Mouse (Mus musculus): ENCODE results near the gene Gucy2f. TPM values are rescaled to one million over a fixed set of nuclear protein-coding genes. Genes with fewer than 3 reads are reported as not detected.

The Gucy2f gene
- polyA plus RNA-seq, 1 experiment from 2014 or later = 0.05 TPM

DNA sequence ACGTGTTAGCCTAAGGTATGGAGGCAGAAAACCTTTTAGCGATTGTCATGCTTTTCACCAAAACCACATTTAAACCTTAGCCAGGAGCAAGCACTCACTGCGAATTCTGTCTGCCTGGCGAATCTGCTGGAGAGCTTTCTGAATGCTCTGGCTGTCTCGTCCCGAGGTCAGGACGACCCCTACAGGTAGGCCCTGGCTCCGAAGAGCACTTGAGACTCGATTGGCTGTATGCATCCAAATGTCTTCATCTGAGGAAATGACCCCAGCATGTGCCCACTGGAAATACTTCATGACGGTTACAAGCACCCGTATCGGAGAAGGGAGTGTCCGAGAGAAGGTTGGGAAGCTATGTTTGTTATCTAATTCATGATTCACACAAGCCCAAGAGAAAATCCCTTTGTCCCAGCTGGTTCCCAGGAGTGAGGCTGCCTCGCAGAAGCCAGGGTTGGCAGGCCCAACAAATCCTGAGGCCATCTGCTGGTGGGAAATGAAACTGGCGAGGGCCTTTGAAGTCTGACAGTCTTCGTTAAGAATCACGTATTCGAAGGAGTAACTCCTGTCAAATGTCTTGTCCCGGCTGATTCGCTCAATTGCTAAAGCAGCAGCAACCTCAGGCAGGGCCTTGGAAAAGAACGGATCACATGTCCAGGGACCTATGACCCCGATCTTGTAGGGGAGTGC lies 7.6 kb downstream of the Gucy2f start:
- Histone ChIP-seq H3K4me3 (no peak overlapping the region), H3K9ac (no peak overlapping the region), H3K27ac (replicated peaks) (no peak overlapping the region), H3K36me3 (no peaks in the 10 kb centered on the region), H3K4me2 (peak overlapping the region; percentile 28; the same call in 1 of the 2 replicates), H3K9me3 (no peaks in the 10 kb centered on the region), H3K4me1 (replicated peaks) (peaks cover 3% of the 10 kb centered on the region; the same call in 1 of the 2 replicates), H3K27me3 (0 out of 2 replicates have a peak, but pooled peaks cover 8% of the 10 kb centered on the region)
- WGBS = 35% methylated on average over 22 of the region's 22 CpGs
- ATAC-seq (ENCODE audit: low FRiP score, low read depth) = peak; percentile 79

DNA sequence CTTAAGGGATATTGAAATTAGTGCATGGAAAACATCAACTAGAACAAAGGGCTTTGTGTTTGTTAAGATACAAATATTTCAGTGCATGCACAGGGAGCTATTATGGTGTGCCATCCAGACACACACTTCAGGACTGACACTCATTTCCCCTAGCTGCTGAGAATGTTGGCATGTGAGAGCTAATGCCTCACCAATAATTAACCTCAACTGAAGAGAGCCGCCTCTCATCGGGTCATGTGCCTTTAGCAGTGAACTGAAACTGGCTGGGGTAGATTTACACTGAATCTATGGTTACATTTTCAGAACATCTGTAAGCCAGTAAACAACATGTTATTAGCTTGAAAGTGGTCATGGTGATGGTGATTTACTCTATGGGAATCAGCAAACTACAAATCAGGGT lies 14.7 kb downstream of the Gucy2f start:
- Histone ChIP-seq H3K9me3 (no peaks in the 10 kb centered on the region), H3K4me3 (no peak overlapping the region), H3K9ac (no peak overlapping the region), H3K4me2 (no peak overlapping the region), H3K36me3 (no peaks in the 10 kb centered on the region), H3K4me1 (replicated peaks) (no peaks in the 10 kb centered on the region), H3K27ac (replicated peaks) (no peak overlapping the region), H3K27me3 (no peaks in the 10 kb centered on the region)
- ATAC-seq (ENCODE audit: low FRiP score, low read depth) = no peak
- WGBS = 74% methylated on average over 2 of the region's 2 CpGs

DNA sequence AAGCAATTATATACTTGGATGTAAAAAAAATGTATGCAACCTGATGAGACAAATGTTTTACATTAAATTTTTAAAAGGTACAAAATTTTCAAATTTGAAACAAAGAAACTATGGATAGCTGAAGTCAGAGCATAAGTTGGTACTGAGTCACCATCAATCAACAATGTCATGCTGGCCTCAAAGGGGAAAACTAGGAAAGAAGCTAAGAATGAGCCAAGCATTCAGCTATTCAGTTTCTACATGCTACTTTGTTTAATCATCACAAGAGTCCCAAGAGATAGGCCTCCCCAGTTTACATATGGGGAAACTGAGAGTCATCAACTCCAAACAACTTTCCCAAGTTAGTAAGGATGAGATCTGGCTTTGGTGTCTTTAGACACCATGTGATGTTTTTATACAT lies 19.8 kb downstream of the Gucy2f start:
- H3K36me3 ChIP-seq = no peaks in the 10 kb centered on the region
- no peak for ATAC-seq (ENCODE audit: low FRiP score, low read depth)
- no peaks in the 10 kb centered on the region for H3K9me3 ChIP-seq
- H3K4me1 ChIP-seq (replicated peaks) = no peaks in the 10 kb centered on the region
- no peak overlapping the region for H3K27ac ChIP-seq (replicated peaks)
- no peak overlapping the region for H3K4me2 ChIP-seq
- H3K4me3 ChIP-seq = no peak overlapping the region
- no peak overlapping the region for H3K9ac ChIP-seq
- H3K27me3 ChIP-seq = peaks cover 2% of the 10 kb centered on the region; the same call in 1 of the 2 replicates

DNA sequence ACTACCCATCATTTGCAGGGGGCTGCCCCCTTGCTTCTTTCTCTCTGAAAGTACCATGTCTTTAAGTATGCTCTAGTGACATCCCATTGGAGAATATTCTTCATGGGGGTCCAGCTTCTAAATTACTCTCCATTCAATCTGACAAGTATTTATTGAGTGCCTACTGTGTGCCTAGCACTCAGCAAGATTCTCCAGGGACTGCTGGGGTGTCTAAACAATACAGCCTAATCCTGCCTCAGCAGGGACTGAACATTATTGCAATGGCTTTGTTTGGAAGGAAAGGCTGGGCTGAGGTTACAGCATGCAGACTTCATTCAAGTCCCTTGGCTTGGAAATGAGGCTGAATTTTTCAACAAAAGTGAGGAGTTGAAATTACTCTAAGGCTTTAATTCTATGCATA lies 81.0 kb downstream of the Gucy2f start:
- Histone ChIP-seq H3K4me1 (replicated peaks) (no peaks in the 10 kb centered on the region), H3K36me3 (no peaks in the 10 kb centered on the region), H3K27me3 (peaks cover 12% of the 10 kb centered on the region; the same call in 1 of the 2 replicates), H3K27ac (replicated peaks) (no peak overlapping the region), H3K9me3 (no peaks in the 10 kb centered on the region), H3K4me3 (no peak overlapping the region), H3K4me2 (no peak overlapping the region), H3K9ac (no peak overlapping the region)
- no peak for ATAC-seq (ENCODE audit: low FRiP score, low read depth)

DNA sequence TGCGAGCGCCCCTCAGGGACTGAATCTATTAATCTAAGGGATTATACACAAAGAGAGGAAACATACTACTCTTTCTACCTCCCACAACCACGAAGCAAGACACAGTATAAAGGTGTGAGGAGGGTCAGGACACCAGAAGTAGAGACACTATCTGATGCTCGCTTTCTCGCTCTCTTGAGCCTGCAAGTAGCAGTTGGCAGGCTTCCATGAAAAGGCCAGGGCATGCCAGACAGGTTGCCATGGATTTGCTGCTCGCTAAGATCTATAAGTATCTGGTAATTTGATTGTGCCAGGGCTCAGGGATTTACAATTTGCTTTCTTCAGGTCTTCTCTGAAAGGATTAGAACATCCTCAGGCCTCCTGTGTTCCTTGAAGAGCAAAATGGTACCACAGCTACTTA lies 85.5 kb downstream of the Gucy2f start:
- H3K27ac ChIP-seq (replicated peaks) = no peak overlapping the region
- H3K4me3 ChIP-seq = no peak overlapping the region
- no peak for ATAC-seq (ENCODE audit: low FRiP score, low read depth)
- H3K4me2 ChIP-seq = no peak overlapping the region
- H3K9ac ChIP-seq = no peak overlapping the region
- 62% methylated on average over 6 of the region's 6 CpGs for WGBS
- H3K4me1 ChIP-seq (replicated peaks) = no peaks in the 10 kb centered on the region
- H3K36me3 ChIP-seq = no peaks in the 10 kb centered on the region
- H3K9me3 ChIP-seq = no peaks in the 10 kb centered on the region
- 0 out of 2 replicates have a peak, but pooled peaks cover 6% of the 10 kb centered on the region for H3K27me3 ChIP-seq

DNA sequence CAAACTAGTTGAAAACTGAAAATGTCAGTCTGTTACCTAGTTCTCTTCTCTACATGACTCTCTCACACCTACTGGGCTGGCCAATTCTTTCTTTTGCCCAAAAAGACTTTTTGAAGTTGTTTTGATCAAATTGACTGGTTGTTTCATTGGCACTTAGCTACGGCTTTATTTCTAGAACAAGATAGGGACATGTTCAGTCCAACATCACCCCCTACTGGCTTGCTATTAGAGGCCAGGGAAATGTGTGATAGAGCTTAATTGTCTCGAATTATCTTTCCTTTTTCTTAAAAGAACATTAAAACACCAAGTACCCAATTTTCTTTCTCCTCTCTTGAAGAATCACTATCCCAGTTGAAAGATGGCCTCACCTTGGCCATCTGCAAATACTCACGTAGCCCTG lies 99.8 kb downstream of the Gucy2f start:
- H3K4me2 ChIP-seq = no peak overlapping the region
- peaks cover 10% of the 10 kb centered on the region; the same call in 1 of the 2 replicates for H3K27me3 ChIP-seq
- no peak overlapping the region for H3K27ac ChIP-seq (replicated peaks)
- no peaks in the 10 kb centered on the region for H3K9me3 ChIP-seq
- H3K36me3 ChIP-seq = no peaks in the 10 kb centered on the region
- 50% methylated on average over 3 of the region's 3 CpGs for WGBS
- no peak for ATAC-seq (ENCODE audit: low FRiP score, low read depth)
- H3K9ac ChIP-seq = no peak overlapping the region
- no peak overlapping the region for H3K4me3 ChIP-seq
- H3K4me1 ChIP-seq (replicated peaks) = no peaks in the 10 kb centered on the region

DNA sequence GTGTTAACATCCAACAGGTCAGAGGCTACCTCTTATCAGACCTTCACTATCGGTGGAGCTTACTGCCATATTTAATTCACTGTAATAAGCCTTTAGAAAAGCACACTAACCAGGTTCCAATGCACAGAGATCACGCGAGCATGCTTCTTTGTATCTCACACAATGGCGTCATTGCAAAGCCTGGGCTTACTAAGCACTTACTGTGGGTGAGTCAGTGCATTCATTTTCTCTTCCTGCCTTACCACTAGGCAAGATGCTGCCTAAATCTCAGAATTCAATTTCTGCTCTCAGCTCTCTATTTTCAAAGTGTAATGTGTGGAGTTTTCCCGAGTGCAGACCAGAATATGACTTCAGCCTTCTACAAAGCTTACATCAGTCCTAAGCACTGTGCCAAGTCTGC lies 101.2 kb downstream of the Gucy2f start:
- H3K36me3 ChIP-seq = no peaks in the 10 kb centered on the region
- H3K27ac ChIP-seq (replicated peaks) = no peak overlapping the region
- H3K4me2 ChIP-seq = no peak overlapping the region
- ATAC-seq (ENCODE audit: low FRiP score, low read depth) = no peak
- WGBS = 77% methylated on average over 5 of the region's 5 CpGs
- no peak overlapping the region for H3K9ac ChIP-seq
- no peak overlapping the region for H3K4me3 ChIP-seq
- H3K27me3 ChIP-seq = peaks cover 10% of the 10 kb centered on the region; the same call in 1 of the 2 replicates
- no peaks in the 10 kb centered on the region for H3K9me3 ChIP-seq
- H3K4me1 ChIP-seq (replicated peaks) = no peaks in the 10 kb centered on the region

DNA sequence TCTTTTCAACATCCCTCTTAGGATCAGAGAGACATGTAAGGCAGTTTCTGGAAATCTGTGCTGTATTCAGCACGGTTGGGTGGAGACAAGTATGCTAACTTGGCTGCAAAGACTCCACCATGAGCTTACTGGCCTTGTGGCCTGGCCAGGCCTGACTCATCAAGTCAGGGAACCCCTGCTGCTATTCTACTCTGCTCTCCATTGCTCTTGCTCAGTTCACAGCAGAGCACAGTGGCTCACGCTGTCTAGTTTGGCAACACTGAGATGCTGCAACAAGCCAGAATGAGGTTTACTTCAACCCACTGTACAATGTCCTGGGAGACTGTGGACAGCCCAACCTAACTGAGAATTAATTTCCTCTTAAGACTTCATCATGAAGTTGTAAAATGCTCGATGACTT lies 134.1 kb downstream of the Gucy2f start:
- WGBS = 67% methylated on average over 3 of the region's 3 CpGs
- Histone ChIP-seq H3K4me2 (no peak overlapping the region), H3K9ac (no peak overlapping the region), H3K36me3 (no peaks in the 10 kb centered on the region), H3K4me1 (replicated peaks) (no peaks in the 10 kb centered on the region), H3K27me3 (0 out of 2 replicates have a peak, but pooled peaks cover 9% of the 10 kb centered on the region), H3K9me3 (no peaks in the 10 kb centered on the region), H3K4me3 (no peak overlapping the region), H3K27ac (replicated peaks) (no peak overlapping the region)
- no peak for ATAC-seq (ENCODE audit: low FRiP score, low read depth)

Other genes with a start within 250 kb of the Gucy2f start
- 17.6 and 18.4 TPM in 2 replicates for gene Nxt2, start 29.8 kb upstream of the Gucy2f start, polyA plus RNA-seq (2015; fragmentation: Nextera tagmentation; extraction: Ambion mirVana)
- 34.2 and 34.5 TPM in 2 replicates for gene Kcne1l, start 109.4 kb upstream of the Gucy2f start, polyA plus RNA-seq (2015; fragmentation: Nextera tagmentation; extraction: Ambion mirVana)
- gene Acsl4, start 193.6 kb upstream of the Gucy2f start, polyA plus RNA-seq (2015; fragmentation: Nextera tagmentation; extraction: Ambion mirVana) = 22.1 and 23.5 TPM in 2 replicates